Mouse (Mus musculus): ENCODE results near the gene Pspn.

Gene Pspn

DNA sequence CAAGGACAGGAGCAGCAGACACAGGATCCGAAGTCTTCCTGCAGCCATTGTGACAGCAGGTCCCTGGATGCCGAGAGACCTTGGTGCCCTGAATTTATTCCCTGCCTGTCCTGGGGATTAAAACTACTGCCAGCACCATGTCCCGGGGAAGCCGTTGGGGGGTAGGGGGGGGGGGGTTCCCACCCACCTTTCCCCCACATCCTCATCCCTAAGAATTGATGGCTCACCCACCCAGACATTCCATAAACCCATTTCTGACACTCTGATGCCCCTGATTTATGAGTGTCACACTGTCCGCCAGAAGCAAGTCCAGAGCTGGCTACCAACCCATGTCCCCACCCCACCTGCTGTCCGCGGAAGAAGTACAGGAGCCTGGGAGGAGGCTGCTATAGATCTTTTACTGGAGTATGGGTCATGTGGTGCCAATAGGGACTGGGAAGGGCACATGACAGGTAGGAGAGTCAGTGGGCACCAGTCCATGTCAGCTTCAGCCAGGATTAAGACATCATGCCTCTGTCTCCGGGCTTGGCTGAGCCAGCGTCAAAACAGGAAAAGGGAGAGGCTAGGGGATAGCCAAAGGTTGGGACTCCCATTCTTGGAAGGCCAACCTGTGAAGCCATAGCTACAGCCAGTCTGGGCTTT is at the start of gene Pspn:
Gene Pspn, minus strand, starts transcription at position 51 of the 642 bp plus-strand sequence.
- no peak for DNase-seq

DNA sequence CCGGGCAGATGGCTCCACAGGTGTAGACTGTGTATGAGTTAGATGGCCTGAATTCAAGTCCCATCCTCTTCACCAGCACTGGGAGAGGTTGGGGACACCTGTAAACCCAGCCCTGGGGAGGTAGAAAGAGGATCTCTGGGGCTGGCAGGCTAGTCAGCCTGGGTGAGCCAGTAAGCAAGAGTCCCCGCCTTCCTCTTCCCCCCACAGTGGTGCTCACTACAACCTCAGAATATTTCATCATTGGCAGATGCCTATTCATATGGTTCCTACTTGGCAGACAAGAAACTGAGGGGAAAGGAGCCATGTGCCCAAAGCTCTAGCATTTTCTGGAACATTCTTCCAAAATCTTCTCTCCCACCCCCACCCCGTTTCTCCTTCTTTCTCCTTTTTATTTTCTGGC is 49.0 kb upstream of the Pspn start:
- DNase-seq, result no peak

DNA sequence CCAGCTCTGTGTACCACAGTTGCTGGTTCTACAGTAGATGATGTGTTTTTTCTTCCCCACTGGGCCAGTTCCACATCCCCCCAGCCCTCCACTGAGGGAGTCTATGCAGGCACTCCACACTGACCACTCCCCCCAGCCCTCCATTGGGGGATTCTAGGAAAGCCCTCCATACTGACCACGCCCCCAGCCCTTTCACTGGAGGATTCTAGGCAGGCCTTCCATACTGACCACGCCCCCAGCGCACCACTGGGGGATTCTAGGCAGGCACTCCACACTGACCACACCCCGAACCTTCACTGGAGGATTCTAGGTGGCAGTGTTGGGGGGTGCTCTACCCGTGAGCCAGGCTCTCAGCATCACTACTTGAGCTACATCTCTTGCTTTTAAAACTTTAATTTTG is 47.6 kb upstream of the Pspn start:
- no peak for DNase-seq

DNA sequence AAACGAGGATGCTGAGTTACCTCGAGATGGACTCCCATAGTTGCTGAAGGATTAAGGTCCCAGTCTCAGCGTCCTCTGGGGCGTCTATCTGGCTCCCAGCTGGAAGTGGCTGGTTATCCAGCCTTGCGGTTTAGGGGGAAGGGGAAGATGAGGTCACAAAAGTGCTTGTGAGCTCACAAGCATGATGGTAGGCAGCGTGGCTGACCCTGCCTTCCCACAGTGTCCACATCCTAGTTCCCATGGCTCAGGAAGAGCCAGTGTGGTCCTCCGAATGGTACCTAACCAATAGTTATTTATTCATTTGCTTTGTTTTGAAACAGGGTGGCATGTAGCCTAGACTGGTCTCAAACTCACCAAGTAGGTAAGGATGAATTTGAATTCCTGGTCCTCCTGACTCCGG is 41.7 kb upstream of the Pspn start, which contains the start of gene Slc25a41:
Gene Slc25a41, minus strand, starts transcription at position 101 of the 400 bp plus-strand sequence.
- DNase-seq, result no peak

DNA sequence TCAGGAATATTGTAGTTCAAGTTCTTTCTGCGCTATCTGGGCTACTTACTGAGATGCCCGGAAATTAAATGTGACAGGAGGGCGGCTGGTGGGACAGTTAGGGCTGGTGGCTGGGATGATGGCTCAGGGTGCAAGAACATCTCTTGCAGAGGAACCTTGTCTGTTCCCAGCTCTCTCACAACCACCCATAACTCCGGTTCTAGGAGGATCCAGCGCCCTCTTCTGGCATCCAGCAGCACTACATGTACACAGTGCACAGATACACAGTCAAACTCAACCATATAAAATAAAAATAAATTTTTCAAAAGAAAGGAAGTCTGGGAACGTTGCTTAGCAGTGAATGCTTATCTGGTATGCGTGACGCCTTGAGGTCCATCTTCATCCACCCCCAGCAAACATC is 39.2 kb upstream of the Pspn start:
- no peak for DNase-seq

DNA sequence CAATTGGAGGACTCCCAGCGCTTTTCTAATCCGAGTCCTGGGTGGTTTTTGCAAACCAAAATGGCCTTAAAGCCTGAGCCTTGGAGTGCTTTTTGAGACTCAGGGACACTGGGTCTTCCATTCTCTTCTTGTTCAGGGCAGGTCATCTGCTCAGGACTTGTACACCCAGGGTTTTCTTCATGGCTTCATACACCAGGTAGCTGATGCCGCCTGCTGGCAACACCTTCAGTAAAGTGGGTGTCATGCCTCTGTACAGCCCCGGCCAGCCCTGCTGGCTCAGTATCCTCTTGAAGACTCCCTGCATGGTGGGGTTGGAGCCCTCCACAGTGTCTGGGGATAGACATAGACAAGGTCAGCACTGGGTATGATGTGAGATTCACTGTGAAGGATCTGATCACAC is 33.0 kb upstream of the Pspn start:
- DNase-seq, result no peak

DNA sequence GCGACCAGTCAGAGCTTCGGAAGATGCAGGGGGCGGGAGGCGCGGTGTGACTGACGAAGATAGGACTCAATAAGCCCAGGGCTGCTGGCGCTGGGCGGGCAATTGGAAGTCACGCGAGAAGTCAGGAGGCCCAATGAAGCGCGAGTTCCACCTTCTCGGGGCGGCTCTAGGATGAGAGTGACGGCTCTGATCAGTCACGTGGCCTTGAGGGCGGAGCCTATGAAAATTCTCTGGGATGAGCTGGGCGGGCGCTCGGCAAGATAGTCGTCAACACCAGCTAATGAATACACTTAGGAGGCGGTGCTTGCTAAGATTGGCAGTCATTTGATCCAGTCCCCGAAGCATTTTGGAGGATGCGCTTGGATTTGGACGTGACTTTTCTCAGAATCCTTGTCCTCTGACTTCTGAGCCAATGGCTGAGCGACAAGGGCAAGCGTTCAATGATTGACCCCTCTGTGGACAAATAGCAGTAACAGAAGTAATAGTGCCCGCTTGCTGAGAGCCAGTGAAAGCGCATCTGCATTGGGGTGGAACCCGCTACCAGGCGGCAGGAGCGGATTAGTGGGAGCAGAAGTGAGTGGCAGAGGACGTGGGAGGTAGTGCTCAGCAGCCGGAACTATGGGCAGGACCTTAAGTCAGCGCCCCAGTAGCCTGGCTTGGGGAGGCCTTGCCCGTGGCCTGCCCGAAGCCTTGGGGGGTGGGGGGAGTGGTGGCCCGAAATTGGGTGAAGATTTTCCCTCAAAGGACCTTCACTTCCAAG is 32.0 kb upstream of the Pspn start:
- peak; percentile 100 for DNase-seq

DNA sequence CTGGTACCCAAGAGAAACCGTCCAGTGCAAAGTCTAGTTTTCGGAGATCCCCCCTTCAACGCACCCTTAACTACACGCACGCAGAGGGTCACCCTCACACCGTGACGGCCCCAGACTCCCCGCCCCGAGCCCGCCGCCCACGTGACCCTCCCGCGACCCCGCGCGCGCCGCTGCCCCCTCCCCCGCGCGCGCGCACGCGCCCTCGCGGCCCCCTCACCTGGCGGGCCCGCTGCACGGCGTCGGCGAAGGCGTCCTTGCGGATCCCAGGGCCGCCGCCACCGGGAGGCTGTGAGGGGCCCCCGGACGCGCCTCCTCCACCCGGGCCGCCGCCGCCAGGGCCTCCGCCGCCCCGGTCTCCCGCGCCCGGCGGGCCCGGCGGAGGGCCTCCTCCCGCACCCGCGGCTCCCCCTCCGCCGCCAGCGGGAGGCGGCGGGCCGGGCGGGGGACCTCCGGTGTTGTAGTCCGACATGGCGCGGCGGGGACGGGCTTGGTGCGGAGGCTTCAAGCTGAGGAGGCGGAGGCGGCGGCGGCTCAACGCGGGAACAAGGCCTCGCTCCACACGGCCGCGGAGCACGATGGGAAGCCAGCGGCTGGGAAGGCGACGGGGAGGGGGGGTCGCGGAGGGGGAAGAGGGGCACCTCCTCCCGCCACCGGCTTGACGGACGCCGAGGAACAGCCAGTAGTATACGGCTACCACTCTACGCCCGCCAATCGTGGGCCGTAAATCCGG is 31.3 kb upstream of the Pspn start, which contains the start of gene Khsrp:
Gene Khsrp, minus strand, starts transcription at position 592 of the 730 bp plus-strand sequence.
- no peak for DNase-seq

DNA sequence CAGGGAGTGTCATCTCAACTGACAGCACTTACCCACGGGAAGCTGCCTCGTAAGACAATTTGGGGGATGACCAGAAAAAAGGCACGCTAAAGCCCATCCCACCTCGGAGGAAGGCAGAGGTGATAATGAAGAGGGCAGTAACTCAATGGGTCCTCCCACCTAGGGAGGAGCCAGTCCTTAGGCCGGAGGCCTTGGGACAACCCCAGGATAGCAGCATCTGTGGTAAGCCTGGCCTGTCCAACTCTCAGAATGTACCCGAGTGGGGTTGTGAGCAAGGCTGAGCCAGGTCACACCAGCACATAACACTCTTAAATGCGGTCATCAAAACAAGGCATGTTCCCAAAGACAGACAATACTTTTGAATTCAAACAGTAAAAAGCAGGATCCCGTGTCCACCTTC is 29.9 kb upstream of the Pspn start:
- no peak for DNase-seq

DNA sequence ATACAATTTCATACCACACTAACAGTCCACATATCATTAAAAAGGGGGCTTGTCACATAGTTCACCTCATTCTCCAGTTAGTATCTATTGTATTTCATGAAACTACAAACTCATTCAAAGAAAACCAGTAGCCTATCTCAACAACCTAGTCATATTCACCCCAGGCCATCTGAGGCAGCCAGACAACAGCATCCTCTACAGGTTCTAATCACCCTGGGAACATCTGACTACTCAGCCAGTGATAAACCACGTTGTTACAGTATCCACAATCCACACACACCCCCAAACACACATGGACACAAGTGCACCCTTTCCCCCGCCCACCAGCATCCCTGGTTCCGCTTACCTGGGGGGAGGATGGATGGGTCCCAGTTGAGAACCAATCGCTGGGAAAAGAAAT is 27.7 kb upstream of the Pspn start:
- DNase-seq, result no peak

DNA sequence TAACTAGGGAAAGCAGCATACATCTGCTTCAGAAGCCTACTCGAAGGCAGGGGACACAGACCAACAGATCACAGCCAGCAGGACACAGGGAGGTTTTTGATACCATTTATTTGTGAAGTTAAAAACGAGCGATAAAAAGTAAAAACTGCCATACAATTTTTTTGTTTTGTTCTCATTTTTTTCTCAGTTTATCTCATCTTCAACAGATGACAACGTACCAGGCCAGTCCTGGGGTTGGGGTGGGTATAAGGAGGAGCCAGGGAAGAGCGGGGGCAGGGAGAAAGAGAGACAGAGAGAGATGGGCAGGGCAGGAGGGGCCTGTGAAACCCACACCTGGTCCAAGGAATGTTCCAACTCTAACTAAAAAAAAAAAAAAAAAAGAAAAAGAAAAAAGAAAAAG is 21.1 kb upstream of the Pspn start:
- DNase-seq, result no peak

DNA sequence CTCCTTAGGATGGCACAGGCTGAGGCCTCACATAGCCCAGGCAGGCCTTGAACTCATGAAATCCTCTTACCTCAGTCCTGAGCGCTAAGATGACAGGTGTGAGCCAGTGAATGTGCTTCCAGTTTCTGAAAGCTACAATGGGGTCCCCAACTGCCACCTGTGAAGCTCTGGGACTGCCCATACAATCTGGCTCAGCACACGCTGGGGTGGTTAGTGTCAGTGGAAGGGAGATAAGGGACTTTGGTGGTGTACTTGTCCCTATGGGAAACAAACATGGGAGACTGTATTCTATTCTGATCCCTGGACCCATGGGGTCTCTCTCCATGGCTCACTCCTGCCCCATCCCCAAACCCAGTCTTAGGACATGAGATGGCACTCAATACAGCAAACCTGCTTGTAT is 19.9 kb upstream of the Pspn start:
- no peak for DNase-seq

DNA sequence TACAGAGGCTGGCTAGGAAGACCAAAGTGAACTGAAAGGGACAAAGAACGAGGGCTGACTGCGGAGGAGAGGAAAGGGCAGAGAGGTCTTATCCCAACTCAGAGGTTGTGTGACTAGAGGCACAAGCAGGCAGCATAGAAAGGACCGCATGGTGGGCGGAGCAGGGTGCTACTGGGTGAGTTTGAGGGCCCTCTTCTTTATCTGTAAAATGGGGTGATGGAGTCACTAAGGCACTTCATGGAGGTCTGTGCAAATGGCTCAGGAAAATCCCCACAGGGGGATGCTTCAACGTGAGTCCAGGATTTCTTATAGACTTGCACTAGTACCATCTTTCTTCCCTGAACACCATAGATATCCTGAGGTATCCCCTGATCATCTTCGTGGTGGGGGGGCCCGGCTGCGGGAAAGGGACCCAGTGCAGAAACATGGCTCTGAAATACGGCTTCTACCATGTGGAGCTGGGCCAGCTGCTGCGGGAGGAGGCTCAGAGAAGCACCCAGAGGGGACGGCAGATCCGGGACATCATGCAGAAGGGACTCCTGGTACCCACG is 12.5 kb upstream of the Pspn start:
- DNase-seq, result no peak

DNA sequence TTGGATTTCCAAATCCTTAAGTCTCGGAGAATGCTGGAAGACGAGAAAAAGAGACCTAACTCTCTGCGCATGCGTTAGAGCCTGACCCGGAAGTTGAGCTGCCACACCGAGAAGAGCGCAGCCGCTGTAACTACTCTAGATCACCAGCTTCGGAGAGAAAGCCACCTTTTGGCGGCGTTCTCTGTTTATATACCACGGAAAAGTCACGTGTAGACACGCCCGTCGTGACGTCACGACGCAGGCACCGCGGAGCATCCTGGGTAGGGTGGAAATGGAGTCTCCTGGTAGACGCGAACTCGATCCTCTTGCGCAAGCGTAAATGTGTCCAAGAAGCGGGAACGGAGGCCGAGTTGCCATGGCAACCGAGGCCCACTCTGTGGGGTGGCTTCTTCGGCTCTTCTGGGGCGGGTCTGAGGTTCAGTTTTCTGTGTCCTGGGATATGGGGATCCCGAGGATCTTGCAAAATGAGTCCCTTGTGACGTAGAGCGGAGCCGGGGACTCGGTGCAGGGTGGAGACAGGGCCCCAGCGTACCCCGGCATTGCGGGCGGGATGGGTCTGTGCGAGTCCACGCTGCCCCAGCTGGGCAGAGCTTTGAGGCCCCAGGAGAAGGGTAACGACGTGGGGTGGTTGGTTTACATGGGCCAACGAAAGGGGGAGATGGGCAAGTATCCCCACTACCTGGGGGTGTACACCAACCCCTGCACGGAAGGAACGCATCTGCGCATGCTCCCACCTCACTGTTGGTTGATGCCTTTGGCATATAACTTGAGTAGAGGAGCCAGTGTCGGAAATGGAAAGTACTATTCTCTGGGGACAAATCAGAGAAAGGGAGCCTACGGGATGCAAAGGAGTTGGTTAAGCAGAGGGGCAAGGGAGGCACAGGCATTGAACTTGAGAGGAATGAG is 11.7 kb upstream of the Pspn start, which contains the start of the genes Gtf2f1 and Gm17949:
Gene Gtf2f1, minus strand, starts transcription at position 53 of the 906 bp plus-strand sequence.
Gene Gm17949, plus strand, starts transcription at position 234 of the 906 bp plus-strand sequence.
- peak; percentile 95 for DNase-seq

DNA sequence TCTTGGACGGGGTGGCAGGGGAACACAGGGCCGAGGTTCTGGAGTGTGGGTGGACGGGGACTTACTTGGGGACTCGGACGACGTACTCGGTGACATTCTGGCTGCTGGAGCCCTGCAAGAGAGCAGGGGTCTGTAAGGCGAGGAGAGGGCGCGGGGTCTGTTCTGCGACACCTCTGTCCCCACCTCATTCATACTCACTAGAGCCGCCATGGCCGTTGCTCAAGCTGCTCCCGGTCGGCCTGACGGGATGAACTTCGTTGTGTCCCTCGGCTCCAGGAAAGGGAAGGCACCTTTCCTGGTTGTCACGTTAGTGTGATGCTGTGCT is 11.1 kb upstream of the Pspn start:
- DNase-seq, result no peak

DNA sequence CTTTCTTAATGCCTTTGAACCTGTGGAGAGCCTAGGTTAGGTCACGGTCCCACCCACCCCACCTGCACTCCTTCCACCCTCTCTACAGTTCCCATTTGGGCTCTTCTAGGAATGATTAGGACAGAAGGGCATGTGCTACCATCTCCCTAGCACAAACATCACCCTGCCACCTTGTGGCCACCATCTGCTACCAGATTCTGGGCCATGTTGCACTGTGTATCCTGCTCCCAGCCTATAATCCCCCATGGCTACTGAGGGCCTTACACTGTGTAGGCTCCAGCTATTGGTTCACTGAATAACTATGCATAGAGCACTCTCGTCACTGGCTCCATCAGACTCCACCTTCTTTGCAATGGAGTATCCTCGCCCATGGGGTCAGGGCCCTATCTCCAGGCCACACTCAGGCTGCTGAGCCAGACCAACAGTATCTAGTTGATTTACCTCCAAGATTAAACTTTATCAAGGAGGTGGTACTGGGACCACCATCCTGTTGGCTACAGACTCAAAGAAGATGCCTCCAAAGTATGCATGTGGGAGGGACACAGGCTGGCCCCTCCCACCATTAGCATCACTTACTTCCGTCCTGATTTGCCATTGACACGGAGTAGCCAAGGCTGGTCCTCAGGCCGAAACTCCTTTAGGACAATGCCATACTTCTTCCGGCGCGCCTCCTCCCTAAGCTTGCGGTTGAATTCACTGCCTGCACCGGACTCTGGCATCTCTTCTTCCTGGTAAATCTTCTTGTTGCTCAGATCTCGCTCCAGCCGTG is 7.5 kb upstream of the Pspn start:
- no peak for DNase-seq

DNA sequence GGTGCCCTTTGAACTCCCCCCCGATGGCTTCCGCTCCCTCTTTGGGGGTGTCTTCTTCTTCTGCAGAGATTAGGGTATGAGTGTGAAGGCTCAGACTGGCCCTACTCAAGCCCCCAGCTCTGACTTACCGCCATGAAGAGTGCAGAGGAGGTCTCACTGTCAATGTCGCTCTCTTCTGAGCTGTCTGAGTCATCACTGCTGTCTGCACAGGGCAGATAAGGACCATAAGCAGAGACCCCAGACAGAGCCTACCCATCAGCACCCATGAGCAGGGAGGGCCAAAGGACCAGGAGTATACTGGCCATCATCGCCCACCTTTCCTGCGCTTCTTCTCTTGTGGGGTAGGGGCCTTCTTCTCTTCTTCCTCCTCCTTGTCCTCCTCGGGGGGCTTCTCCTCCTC is 4.2 kb upstream of the Pspn start:
- DNase-seq, result no peak

DNA sequence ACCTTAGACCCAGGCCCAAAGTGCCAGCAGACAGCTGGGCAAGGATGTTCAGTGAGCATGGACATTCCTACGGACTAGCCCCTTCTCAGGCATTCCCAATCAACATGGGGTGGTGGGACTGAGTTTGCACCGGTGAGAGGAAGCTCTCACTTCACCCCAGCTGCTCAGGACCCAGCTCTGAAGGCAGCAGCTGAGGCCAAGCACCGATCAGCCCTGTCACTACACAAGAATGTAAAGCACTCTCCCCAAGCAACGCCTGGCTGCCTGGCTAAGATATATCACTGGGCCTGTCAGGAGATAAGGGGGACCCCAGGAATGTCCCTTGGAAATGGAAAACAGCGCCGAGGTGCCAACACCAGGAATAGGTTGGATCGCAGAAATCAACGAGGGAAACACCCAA is 1.4 kb upstream of the Pspn start:
- DNase-seq, result no peak

DNA sequence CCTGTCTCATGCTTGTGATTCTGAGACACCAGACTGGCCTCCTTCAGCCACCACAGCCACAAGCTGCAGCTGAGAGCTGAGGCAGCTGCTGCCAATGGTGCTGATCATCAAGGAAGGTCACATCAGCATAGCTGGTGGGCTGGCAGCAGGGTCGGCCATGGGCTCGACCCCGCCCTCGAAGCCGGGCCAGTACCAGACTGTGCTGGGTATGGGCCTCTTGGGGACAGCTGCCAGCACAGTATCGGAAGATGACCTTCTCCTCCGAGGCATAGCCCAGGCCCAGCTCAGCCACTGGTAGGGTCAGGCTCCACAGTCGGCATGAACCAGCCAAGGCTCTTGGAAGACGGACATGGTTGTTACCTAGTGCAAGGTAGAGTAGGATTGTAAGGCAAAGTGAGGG is 404 bp downstream of the Pspn start:
- DNase-seq, result no peak

DNA sequence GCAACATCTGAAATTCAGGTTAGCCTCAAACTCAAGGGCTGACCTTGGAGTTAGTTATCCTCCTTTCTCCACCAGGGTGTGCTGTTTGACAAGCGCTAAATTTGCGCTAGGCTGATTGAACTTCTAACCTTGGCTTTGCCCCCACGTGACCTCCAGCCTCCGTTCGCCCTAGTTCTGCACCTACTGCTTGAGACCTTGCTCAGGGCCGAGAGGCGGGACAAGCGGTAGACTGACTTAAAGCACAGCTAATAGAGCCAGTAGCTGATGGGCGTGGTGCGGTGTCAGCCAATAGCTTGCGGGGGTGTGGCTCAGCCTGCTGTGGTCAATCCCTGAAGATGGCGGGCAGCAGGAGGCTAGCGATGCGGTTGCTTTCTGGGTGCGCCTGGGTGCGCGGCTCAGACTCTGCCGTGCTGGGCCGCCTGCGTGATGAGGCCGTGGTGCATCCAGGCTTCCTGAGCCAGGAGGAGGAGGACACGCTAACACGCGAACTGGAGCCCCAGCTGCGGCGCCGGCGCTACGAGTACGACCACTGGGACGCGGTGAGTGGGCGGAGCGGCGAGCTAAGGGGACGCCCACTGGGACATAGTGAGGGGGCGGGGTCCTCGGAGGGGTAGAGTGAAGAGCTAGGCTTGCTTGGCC is 2.7 kb downstream of the Pspn start, which contains the start of gene Alkbh7:
Gene Alkbh7, plus strand, starts transcription at position 311 of the 639 bp plus-strand sequence.
- DNase-seq, result peak; percentile 100

DNA sequence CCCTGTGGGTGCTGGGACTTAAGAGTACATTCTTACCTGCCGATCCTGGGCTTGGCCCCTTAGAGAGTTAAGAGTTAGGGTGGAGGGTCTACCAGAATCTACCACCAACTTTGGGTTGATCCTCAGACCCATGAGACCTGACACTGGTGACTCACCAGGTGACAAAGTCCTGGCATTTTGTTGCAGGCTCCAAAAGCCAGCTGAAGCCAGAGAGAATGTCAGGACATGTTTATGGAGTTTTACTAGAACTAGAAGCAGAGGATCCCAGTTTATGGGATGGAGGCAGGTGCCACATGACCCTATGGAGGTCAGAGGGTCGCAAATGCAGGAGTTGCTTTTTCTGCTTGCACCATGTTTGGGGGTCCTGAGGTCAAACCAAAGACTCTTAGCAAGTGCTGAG is 3.3 kb downstream of the Pspn start:
- DNase-seq, result no peak

Data from lung, postnatal 36 days (tissue).